Mouse (Mus musculus) adrenal gland, postnatal 25 days (tissue): Measurements from ENCODE around the gene Oasl2. TPM values are rescaled to one million over a fixed set of nuclear protein-coding genes. Genes with fewer than 3 reads are reported as not detected.
"Not testable (repeated sequence)": the region's sequence is repeated elsewhere in the genome, so short reads cannot be mapped to it uniquely, and the experiment has no call there.

ENCODE experiments used
- DNase-seq: peaks from one replicate; pipeline ENCODE4 v3.0.0; 2021; ENCODE audit warnings: mixed read lengths
- long read RNA-seq: library from polyadenylated mRNA; stranded (forward); transcript quantifications from one replicate; pipeline ENCODE4 v2.0.0, GENCODE M21; 2021
- total RNA-seq: library from RNA; stranded (reverse); gene quantifications from 2 replicates; pipeline ENCODE4 v1.2.3, GENCODE M21; 2021

Oasl2 gene
- total RNA-seq, result 10.7 and 18.9 TPM in 2 replicates
- long read RNA-seq, partial matches to known transcripts, result 3 of 12 reads
- long read RNA-seq, other reads (novel, unspliced or antisense), result 2 of 12 reads

GRCm38 (mm10) chr5:114896688-114897373, at the start of gene Oasl2:
Gene Oasl2 (plus strand): TSS chr5:114896936.
- DNase-seq, result no peak

GRCm38 (mm10) chr5:114851565-114852236, 45.0 kb upstream of the Oasl2 start:
- no peak for DNase-seq

- not testable (repeated sequence) for DNase-seq
Observed at GRCm38 (mm10) chr5:114853364-114853763, 43.4 kb upstream of the Oasl2 start, which contains the start of gene 4930519G04Rik. Gene 4930519G04Rik (plus strand): TSS chr5:114853664.

DNA sequence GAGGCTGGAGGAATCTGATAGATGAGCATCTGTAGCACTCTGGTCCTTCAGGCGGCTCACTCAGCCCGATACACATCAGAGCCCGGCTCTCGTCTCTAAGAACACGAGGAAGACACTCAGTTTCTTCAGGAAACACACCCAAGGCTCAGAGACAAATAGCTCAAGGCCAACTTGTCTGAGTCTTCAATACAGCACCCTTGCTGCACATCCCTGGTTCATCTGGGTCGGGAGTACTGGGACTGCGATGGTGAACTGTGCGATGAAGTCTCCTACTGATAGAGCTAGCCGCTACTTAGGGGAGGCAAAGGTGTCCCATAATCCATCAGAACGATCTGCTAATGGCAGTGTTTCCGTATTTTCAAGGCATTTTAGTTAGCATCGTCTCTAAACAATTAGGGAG, 38.2 kb upstream of the Oasl2 start, which contains the start of gene Gm9936:
Gm9936 (minus strand) TSS at position 101 of the 400 bp plus-strand sequence.
- DNase-seq, result no peak

GRCm38 (mm10) chr5:114859253-114859652, 37.5 kb upstream of the Oasl2 start:
- peak; percentile 73 for DNase-seq

- DNase-seq, result no peak
Observed at GRCm38 (mm10) chr5:114861730-114862129, 35.0 kb upstream of the Oasl2 start.

DNA sequence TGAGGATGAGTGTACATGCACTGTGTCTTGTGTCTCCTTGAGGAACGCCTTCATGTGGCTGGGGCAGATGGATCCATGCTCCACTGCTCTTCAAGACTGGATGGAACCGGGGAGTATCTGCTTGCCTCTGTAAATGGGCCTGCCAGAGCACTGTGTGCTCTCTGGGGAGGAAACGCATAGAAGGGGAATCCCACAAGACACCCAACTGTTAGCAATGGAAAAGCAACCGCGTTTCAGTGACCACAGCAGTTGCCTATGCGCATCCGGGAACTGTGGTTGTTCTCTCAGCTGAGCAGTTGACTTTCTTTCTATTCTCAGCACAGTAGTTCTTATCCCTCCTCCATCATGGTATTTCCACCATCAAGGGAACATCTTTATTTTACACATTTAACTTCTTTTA, 31.9 kb upstream of the Oasl2 start:
- no peak for DNase-seq

DNA sequence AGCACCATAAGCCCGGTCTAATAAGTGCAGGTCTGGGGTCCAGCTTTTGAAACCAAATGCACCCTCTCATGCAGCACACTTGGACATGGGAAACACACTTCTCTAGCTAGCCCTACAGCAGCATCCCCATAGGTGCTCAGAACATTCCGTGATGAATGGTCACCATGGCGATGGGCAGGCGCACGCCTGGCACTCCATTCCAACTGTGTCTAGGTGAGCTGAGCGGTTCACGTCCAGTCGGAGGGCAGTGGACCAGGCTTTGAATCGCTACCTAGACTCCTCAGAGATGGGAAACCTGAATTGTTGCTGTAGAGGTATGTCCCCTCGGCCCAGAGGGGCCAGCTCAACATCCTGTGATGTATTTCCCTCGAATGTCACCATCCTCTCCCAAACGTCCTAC, 31.5 kb upstream of the Oasl2 start:
- DNase-seq, result no peak

GRCm38 (mm10) chr5:114875858-114876257, 20.9 kb upstream of the Oasl2 start:
- DNase-seq, result peak; percentile 13

DNA sequence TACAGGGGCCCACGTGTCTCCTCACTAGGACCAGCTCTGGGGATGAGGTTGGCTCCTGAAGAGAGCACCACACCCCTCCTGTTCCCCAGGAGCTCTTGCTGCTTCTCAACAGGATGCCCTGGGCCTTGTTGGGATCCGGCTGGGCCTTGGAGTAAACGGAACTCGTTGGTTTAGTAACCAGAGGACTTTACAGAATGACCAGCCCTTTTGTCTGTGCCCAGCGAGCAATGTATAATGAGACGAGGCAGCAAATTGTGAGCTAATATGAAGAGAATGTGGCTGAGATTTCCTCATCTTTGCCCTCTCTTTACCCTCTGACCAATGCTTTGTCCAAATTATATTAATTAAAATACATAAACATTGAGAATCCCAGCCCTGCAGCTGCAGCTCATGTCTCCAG, 20.4 kb upstream of the Oasl2 start:
- DNase-seq, result no peak

DNA sequence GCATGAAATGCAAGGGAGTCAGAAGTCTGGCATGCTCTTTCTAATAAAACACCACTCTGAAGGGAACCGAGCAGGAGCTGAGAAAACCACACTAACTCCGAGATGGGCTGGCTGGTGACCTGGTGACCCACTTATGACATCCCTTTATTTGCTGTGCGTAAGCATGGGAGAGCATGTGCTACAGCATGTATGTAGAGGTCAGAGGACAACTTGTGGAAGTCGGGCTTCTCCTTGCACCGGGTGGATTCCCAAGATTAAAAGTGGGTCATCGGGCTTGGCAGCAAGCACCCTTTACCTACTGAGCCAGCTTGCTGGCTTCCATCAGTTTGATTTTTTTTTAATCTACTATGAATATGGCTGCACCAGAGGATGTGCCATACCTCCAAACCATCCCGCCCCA, 19.2 kb upstream of the Oasl2 start:
- no peak for DNase-seq

DNA sequence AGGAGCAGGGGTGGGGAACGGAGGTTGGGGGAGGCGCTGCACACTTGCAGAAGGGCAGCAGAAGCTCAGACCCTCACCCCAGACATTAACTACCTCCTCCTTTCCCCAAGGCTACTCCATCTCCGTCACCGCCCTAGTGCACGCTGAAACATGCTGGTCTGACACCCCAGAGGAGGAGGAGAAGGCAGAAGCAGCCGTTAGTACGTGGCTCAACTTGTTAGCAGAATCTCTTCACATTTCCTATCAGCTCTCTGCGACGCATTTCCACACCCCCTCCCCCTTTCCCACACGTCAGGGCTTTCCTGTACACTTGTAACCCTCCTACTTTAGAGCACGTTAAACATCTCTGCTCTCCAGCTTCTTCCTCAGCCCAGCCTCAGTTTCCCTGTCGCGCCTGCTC, 17.3 kb upstream of the Oasl2 start:
- no peak for DNase-seq

DNA sequence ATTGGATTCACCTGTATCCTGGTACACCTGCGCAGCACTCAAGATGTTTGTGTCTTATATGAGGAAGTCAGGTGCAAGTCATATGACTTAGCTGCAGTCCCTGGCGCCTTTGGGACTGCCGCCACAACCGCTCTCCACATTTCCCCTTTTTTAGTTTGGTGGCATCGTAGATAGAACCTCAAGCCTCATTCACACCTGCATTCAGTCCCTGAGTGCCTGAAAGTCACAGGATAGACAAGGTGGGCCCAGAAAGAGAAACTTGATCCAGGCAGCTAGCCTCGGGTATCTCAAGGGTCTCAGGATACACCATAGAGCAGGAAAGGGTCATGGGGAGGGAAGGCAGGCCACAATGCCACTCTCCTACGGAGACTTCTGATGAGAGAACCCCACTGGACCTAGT, 14.4 kb upstream of the Oasl2 start:
- not testable (repeated sequence) for DNase-seq

DNA sequence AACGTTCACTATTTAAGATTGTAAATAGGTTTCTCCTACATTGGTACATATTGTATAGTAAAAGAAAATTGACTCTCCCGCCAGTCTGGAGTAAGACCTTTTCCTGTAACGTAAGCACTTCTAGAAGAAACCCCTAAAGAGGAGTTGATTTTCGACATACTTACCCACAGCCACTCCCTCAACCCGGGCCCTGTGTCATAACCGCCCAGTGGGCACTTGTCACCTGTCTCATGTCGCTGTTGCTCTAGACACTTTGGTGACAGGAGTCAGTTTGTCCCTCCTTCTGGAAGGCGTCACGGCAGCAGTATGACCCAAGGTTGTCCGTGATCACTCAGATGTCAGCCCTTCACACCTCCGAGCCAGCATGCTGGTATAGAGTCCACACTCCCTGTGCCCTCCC, 13.7 kb upstream of the Oasl2 start:
- no peak for DNase-seq

DNA sequence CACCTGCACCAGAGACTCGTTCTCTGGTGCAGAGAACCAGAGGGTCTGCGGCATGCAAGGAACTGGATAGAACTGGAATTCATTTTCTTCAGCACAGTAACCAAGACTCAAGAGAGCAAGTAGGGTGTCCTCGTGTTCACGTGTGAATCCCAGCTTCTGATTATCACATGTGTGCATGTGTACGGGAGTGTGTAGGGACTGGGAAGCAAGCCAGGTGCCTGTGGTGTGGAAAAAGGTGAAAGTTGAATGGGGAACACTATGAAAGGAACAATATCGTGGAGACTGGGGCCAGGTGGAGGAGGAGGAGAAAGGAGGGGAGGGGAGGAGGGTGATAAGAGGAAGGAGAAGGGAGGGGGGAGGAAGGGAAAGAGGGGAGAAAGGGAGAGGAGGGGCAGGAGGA, 9.9 kb upstream of the Oasl2 start:
- DNase-seq, result no peak

GRCm38 (mm10) chr5:114888995-114889394, 7.7 kb upstream of the Oasl2 start:
- no peak for DNase-seq

DNA sequence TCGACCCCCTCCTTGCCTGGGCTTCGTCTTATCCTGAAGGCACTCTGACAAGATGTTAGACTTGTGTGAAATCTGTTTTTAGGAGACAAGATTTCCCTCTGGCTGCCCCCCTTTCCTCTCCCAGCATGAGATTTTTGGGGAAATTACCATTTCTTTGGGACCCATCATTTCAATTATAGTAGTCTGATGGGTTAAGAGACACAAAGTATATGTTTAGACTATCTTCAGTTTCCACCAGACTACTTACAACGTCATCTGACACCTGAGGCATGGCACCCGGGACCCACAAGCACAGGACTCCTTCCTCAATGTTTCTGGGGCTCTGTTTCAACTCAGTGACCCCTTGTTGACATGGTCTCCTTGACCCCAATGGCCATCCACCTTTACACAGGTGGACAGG, 1.2 kb upstream of the Oasl2 start:
- DNase-seq, result no peak

DNA sequence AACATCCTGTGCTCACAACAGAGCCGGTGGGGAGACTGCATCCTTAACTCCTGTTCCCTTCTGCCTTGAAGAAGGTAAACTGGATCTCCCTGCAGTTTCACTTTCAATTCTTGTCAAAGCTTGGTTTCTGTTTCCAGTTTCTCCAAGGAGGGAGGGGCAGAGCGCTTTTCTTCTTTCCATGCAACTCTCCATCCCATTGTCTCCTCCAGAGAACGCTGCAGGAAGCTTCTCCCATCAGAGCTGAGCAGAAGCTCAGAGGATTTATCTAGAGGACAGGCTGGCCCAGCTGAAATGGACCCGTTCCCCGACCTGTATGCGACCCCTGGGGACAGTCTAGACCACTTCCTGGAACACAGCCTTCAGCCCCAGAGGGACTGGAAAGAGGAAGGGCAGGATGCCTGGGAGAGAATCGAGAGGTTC, 648 bp downstream of the Oasl2 start:
- no peak for DNase-seq

- no peak for DNase-seq
Observed at GRCm38 (mm10) chr5:114898857-114899256, 2.1 kb downstream of the Oasl2 start.

DNA sequence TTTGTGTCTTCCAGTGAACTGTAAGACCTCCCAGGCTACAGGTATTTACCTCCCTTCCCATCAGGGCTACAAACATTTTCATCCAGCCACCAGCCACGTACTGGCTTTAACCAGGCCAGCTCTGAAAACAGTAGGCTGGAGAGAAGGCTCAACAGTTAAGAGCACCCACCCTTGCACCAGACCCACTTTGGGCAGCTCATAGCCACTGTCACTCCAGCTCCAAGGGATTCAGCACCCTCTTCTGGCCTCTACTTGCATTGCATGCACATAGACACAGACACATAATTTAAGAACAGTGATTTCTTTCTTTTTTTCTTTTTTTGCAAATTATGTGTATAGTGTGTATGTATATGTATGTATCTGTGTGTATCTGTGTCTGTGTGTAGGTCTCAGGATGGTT, 5.7 kb downstream of the Oasl2 start:
- peak; percentile 35 for DNase-seq

DNA sequence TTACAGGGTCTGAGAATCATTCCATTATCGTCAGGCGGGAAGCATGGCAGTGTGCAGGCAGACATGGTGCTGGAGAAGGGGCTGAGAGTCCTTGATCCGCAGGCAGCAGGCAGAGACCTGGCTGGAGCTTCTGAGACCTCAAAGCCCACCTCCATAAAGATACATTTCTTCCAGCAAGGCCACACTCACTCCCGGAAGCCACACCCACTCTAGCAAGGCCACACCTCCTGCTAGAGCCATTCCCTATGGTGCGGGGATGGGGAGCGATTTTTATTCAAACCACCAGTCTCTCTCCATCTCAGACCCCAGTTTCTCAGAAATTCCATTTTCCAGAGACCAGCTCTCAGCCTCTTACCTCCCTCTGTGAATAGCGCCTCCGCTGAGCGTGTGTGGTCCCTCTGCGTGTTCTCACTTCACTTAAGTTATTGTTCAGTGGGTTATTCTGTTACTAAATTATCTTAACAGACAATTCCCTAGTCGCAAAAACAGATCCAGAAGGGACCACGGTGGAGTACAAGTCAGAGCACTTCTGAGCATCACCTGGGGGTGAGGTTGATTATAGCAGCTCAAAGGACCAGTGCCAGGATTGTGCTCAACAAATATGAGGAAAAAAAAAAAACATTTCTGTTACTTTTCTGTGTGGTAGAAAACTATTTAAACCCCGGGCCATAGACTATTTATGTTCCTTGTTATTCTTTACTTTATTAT, 12.0 kb downstream of the Oasl2 start:
- no peak for DNase-seq

DNA sequence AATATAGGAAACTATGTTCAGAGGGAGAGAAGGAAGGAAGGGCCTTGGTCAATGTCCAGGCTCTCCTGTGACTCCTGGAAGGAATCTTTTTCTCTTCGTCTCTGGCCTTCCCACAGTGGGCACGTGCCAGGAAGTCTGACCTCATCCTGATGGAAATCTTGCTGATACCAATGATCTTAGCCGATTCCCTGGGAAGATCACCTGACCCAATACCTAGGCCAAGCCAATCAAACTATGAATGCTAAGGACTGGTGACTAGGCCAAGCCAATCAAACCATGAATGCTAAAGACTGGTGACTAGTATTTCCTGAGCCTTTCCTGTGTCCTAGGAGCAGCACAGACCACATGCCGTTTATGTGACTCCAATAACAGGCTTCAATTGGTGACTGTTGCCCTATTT, 16.9 kb downstream of the Oasl2 start:
- DNase-seq, result no peak

GRCm38 (mm10) chr5:114914855-114915254, 18.1 kb downstream of the Oasl2 start:
- DNase-seq, result no peak
